Comparison of ENCODE assay signal across 8 mouse cellular contexts in the genomic region with DNA sequence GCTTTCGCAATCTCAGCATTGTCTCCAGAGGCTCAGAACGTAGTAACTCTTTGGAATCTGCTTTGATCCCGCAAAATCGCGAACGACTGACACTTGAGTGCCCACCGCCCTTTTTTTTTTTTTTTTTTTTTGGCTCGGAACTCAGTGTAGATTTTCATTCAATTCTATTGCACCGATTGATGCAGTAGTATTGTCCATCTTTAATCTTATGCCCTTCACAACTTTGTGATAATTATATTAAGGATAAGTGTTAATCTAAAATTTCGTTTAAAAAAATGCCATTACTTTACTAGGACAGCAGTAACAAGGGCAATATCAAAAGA. TPM values are rescaled to one million over a fixed set of nuclear protein-coding genes. Genes with fewer than 3 reads are reported as not detected.
DNase-seq lines count a peak whose midpoint lies in the region; ATAC-seq and TF ChIP-seq lines count a peak whose summit lies in the region.

No protein-coding gene starts in this region.

- ATAC-seq in heart, embryonic 15.5 days (replicated peaks; ENCODE audit: insufficient number of reproducible peaks, insufficient read depth, low FRiP score, low read depth): no peak
- no peak for ATAC-seq in hindbrain, embryonic 12.5 days (ENCODE audit: low FRiP score)
- ATAC-seq in midbrain, embryonic 12.5 days (ENCODE audit: low FRiP score, low read depth): no peak

- DNase-seq in heart, postnatal 36 days: no peak
- DNase-seq in MEL (ENCODE audit: low read depth, low spot score): no peak
- no peak for DNase-seq in embryo, embryonic 9.5 days (ENCODE audit: extremely low spot score)
- DNase-seq in c-Kit-positive CD71-positive TER-119-positive erythroid progenitor cells, embryonic 14.5 days (ENCODE audit: low spot score): no peak
- no peak for DNase-seq in frontal cortex, adult 2 months (ENCODE audit: extremely low spot score in 1 of 2, low spot score in 1 of 2)

- H3K4me3 ChIP-seq in heart, embryonic 15.5 days: peak overlapping the region; percentile 83
- H3K4me3 ChIP-seq in MEL (ENCODE audit: control insufficient read depth in 1 of 2, insufficient read depth in 1 of 2, low read depth in 2 of 2, low read length in 2 of 2): peak overlapping the region; percentile 34 to 35
- H3K4me3 ChIP-seq in hindbrain, embryonic 12.5 days: peak overlapping the region; percentile 69
- peak overlapping the region; percentile 72 for H3K4me3 ChIP-seq in midbrain, embryonic 12.5 days

- peaks cover 9% of the 10 kb centered on the region; the same call in 1 of the 2 replicates for H3K36me3 ChIP-seq in heart, embryonic 15.5 days
- peaks cover 0 to 29% of the 10 kb centered on the region in 2 experiments; a peak in 2 of 4 replicates for H3K36me3 ChIP-seq in MEL (ENCODE audit: control insufficient read depth in 1 of 2, insufficient read depth in 2 of 2, low read length in 2 of 2)
- peaks cover 8% of the 10 kb centered on the region for H3K36me3 ChIP-seq in hindbrain, embryonic 12.5 days
- peaks cover 15% of the 10 kb centered on the region; the same call in 1 of the 2 replicates for H3K36me3 ChIP-seq in midbrain, embryonic 12.5 days

- H3K9ac ChIP-seq in heart, embryonic 15.5 days: no peak overlapping the region
- no peak overlapping the region for H3K9ac ChIP-seq in MEL (ENCODE audit: control insufficient read depth, low read depth, low read length, poor library complexity, severe bottlenecking)
- H3K9ac ChIP-seq in hindbrain, embryonic 12.5 days: no peak overlapping the region; the same call in 1 of the 2 replicates
- H3K9ac ChIP-seq in midbrain, embryonic 12.5 days (replicated peaks): peak overlapping the region; percentile 83; the same call in 1 of the 2 replicates

- no peaks in the 10 kb centered on the region for H3K9me3 ChIP-seq in heart, embryonic 15.5 days (replicated peaks)
- H3K9me3 ChIP-seq in MEL (replicated peaks; ENCODE audit: insufficient read depth, low read length): no peaks in the 10 kb centered on the region
- H3K9me3 ChIP-seq in hindbrain, embryonic 12.5 days (replicated peaks): no peaks in the 10 kb centered on the region
- H3K9me3 ChIP-seq in midbrain, embryonic 12.5 days: no peaks in the 10 kb centered on the region

- H3K27me3 ChIP-seq in heart, embryonic 15.5 days: no peaks in the 10 kb centered on the region
- H3K27me3 ChIP-seq in MEL (ENCODE audit: control insufficient read depth in 1 of 2, insufficient read depth in 2 of 2, low read length in 2 of 2): no peaks in the 10 kb centered on the region
- 0 out of 2 replicates have a peak, but pooled peaks cover 3% of the 10 kb centered on the region for H3K27me3 ChIP-seq in hindbrain, embryonic 12.5 days
- no peaks in the 10 kb centered on the region for H3K27me3 ChIP-seq in midbrain, embryonic 12.5 days

- intact Hi-C loops in heart, postnatal 36 days (cut with DNase I): loop anchor here (2.0 to 10.0 kb wide), 2 partner anchors 165 to 321 kb away; a partner anchor contains a TSS

- no peak overlapping the region for H3K27ac ChIP-seq in heart, embryonic 15.5 days
- H3K27ac ChIP-seq in MEL (ENCODE audit: control insufficient read depth, low read depth, low read length): no peak overlapping the region
- H3K27ac ChIP-seq in hindbrain, embryonic 12.5 days: no peak overlapping the region
- no peak overlapping the region for H3K27ac ChIP-seq in midbrain, embryonic 12.5 days (replicated peaks)

- TF ChIP-seq CTCF in MEL (IDR thresholded peaks at IDR 0.05 in 2 of 3, conservative IDR thresholded peaks at IDR 0.05 in 1 of 3; ENCODE audit: control insufficient read depth in 1 of 3, insufficient read depth in 1 of 3, low read depth in 2 of 3, low read length in 3 of 3, poor library complexity in 1 of 3, severe bottlenecking in 1 of 3): no peak

- H3K4me1 ChIP-seq in heart, embryonic 15.5 days (replicated peaks): peaks cover 11% of the 10 kb centered on the region
- H3K4me1 ChIP-seq in MEL (ENCODE audit: control insufficient read depth in 1 of 2, insufficient read depth in 2 of 2, low read length in 2 of 2): peaks cover 14 to 26% of the 10 kb centered on the region in 2 experiments
- H3K4me1 ChIP-seq in hindbrain, embryonic 12.5 days: peaks cover 12% of the 10 kb centered on the region
- H3K4me1 ChIP-seq in midbrain, embryonic 12.5 days: peaks cover 11% of the 10 kb centered on the region

- TF ChIP-seq RAD21 in MEL (IDR thresholded peaks at IDR 0.05; ENCODE audit: low read depth, low read length): no peak

- peak overlapping the region; percentile 85 for H3K4me2 ChIP-seq in heart, embryonic 15.5 days
- peak overlapping the region; percentile 90 for H3K4me2 ChIP-seq in hindbrain, embryonic 12.5 days (replicated peaks)
- H3K4me2 ChIP-seq in midbrain, embryonic 12.5 days (replicated peaks): peak overlapping the region; percentile 93

- 2% methylated on average over 10 of the region's 10 CpGs for WGBS in heart, embryonic 15.5 days
- WGBS in hindbrain, embryonic 12.5 days: 2% methylated on average over 10 of the region's 10 CpGs
- WGBS in midbrain, embryonic 12.5 days: 2% methylated on average over 9 of the region's 10 CpGs

- H3K79me2 ChIP-seq in MEL (ENCODE audit: control insufficient read depth, insufficient read depth, low read length, poor library complexity): peaks cover 13% of the 10 kb centered on the region

- TF ChIP-seq POLR2A in MEL (IDR thresholded peaks at IDR 0.05; ENCODE audit: control insufficient read depth in 1 of 2, insufficient read depth in 1 of 2, low read depth in 1 of 2, low read length in 2 of 2, poor library complexity in 1 of 2): no peak

- TF ChIP-seq EP300 in MEL (IDR thresholded peaks at IDR 0.05; ENCODE audit: low read depth in 1 of 2, low read length in 2 of 2): no peak

TF ChIP-seq in MEL, 35 proteins besides CTCF, POLR2A, EP300 and RAD21 (continues in another document):
- TF ChIP-seq E2F4 (IDR thresholded peaks at IDR 0.05; ENCODE audit: borderline replicate concordance, low read depth, low read length) (no peak), ETS1 (IDR thresholded peaks at IDR 0.05; ENCODE audit: low read depth, low read length) (no peak), KAT2A (conservative IDR thresholded peaks at IDR 0.05; ENCODE audit: low read depth, low read length) (no peak), GATA1 (IDR thresholded peaks at IDR 0.05; ENCODE audit: low read depth, low read length) (no peak), TAL1 (IDR thresholded peaks at IDR 0.05; ENCODE audit: low read length) (no peak), MXI1 (IDR thresholded peaks at IDR 0.05; ENCODE audit: low read depth, low read length) (no peak)

RNA-seq across cellular contexts. Expression of a gene that starts 0.3 kb away (rescaled TPM):
- polyA plus RNA-seq in heart, embryonic 15.5 days (2015; fragmentation: Nextera tagmentation; extraction: Ambion mirVana): 0.20 and 0.37 TPM in 2 replicates
- total RNA-seq in heart, postnatal 36 days (2021): under 1 TPM in 1 of 2 experiments, not detected in 1; 0.22 TPM
- 0.12 TPM in 1 of 2 replicates, not detected in the other for total RNA-seq in MEL (2012; rRNA removed)
- under 1 TPM in 1 of 2 experiments, not detected in 1; 0.43 TPM for polyA plus RNA-seq in MEL (2012; ENCODE audit: insufficient read depth in 1 of 2, insufficient read length in 2 of 2, low read depth in 1 of 2, low replicate concordance in 2 of 2, missing spikeins in 1 of 2)
- 0.84 and 1.2 TPM in 2 replicates for polyA plus RNA-seq in hindbrain, embryonic 12.5 days (2016; fragmentation: Nextera tagmentation; extraction: Ambion mirVana)
- polyA plus RNA-seq in midbrain, embryonic 12.5 days (2016; fragmentation: Nextera tagmentation; extraction: Ambion mirVana): 1.4 and 1.5 TPM in 2 replicates
- polyA plus RNA-seq in frontal cortex, adult 2 months (2012; rRNA removed): 0.44 TPM in 2 replicates

RNA-seq across cellular contexts. Expression of a gene that starts 0.6 kb away (rescaled TPM):
- polyA plus RNA-seq in heart, embryonic 15.5 days (2015; fragmentation: Nextera tagmentation; extraction: Ambion mirVana): 43.1 and 53.9 TPM in 2 replicates
- total RNA-seq in heart, postnatal 36 days (2021): 10 to 100 TPM; 17.1 to 20.2 TPM
- total RNA-seq in MEL (2012; rRNA removed): 51.4 and 63.6 TPM in 2 replicates
- polyA plus RNA-seq in MEL (2012; ENCODE audit: insufficient read depth in 1 of 2, insufficient read length in 2 of 2, low read depth in 1 of 2, low replicate concordance in 2 of 2, missing spikeins in 1 of 2): 100 to 1,000 TPM in 1 of 2 experiments, not detected in 1; 103 TPM
- polyA plus RNA-seq in hindbrain, embryonic 12.5 days (2016; fragmentation: Nextera tagmentation; extraction: Ambion mirVana): 80.2 and 84.7 TPM in 2 replicates
- 102 and 110 TPM in 2 replicates for polyA plus RNA-seq in midbrain, embryonic 12.5 days (2016; fragmentation: Nextera tagmentation; extraction: Ambion mirVana)
- polyA plus RNA-seq in frontal cortex, adult 2 months (2012; rRNA removed): 30.6 and 31.3 TPM in 2 replicates

RNA-seq across cellular contexts. Expression of a gene that starts 5.7 kb away (rescaled TPM):
- polyA plus RNA-seq in heart, embryonic 15.5 days (2015; fragmentation: Nextera tagmentation; extraction: Ambion mirVana): 56.0 and 65.4 TPM in 2 replicates
- total RNA-seq in heart, postnatal 36 days (2021): 10 to 100 TPM; 68.1 to 68.2 TPM
- total RNA-seq in MEL (2012; rRNA removed): 199 and 213 TPM in 2 replicates
- 100 to 1,000 TPM in 1 of 2 experiments, not detected in 1; 386 TPM for polyA plus RNA-seq in MEL (2012; ENCODE audit: insufficient read depth in 1 of 2, insufficient read length in 2 of 2, low read depth in 1 of 2, low replicate concordance in 2 of 2, missing spikeins in 1 of 2)
- 58.8 and 64.3 TPM in 2 replicates for polyA plus RNA-seq in hindbrain, embryonic 12.5 days (2016; fragmentation: Nextera tagmentation; extraction: Ambion mirVana)
- 67.3 and 68.4 TPM in 2 replicates for polyA plus RNA-seq in midbrain, embryonic 12.5 days (2016; fragmentation: Nextera tagmentation; extraction: Ambion mirVana)
- polyA plus RNA-seq in frontal cortex, adult 2 months (2012; rRNA removed): 37.2 and 43.1 TPM in 2 replicates

RNA-seq across cellular contexts. Expression of a gene that starts 22.2 kb away (rescaled TPM):
- polyA plus RNA-seq in heart, embryonic 15.5 days (2015; fragmentation: Nextera tagmentation; extraction: Ambion mirVana): 7.6 and 10.8 TPM in 2 replicates
- total RNA-seq in heart, postnatal 36 days (2021): 1 to 10 TPM; 3.2 to 3.8 TPM
- total RNA-seq in MEL (2012; rRNA removed): 3.5 and 4.0 TPM in 2 replicates
- 1 to 10 TPM in 1 of 2 experiments, not detected in 1; 6.0 TPM for polyA plus RNA-seq in MEL (2012; ENCODE audit: insufficient read depth in 1 of 2, insufficient read length in 2 of 2, low read depth in 1 of 2, low replicate concordance in 2 of 2, missing spikeins in 1 of 2)
- 11.8 and 12.7 TPM in 2 replicates for polyA plus RNA-seq in hindbrain, embryonic 12.5 days (2016; fragmentation: Nextera tagmentation; extraction: Ambion mirVana)
- polyA plus RNA-seq in midbrain, embryonic 12.5 days (2016; fragmentation: Nextera tagmentation; extraction: Ambion mirVana): 12.0 and 12.8 TPM in 2 replicates
- polyA plus RNA-seq in frontal cortex, adult 2 months (2012; rRNA removed): 6.8 and 8.0 TPM in 2 replicates

RNA-seq across cellular contexts. Expression of a gene that starts 34.2 kb away (rescaled TPM):
- polyA plus RNA-seq in heart, embryonic 15.5 days (2015; fragmentation: Nextera tagmentation; extraction: Ambion mirVana): 56.9 and 72.2 TPM in 2 replicates
- total RNA-seq in heart, postnatal 36 days (2021): 10 to 100 TPM; 26.8 to 37.1 TPM
- total RNA-seq in MEL (2012; rRNA removed): not detected in 2 replicates
- not detected for polyA plus RNA-seq in MEL (2012; ENCODE audit: insufficient read depth in 1 of 2, insufficient read length in 2 of 2, low read depth in 1 of 2, low replicate concordance in 2 of 2, missing spikeins in 1 of 2)
- polyA plus RNA-seq in hindbrain, embryonic 12.5 days (2016; fragmentation: Nextera tagmentation; extraction: Ambion mirVana): 70.9 and 71.6 TPM in 2 replicates
- polyA plus RNA-seq in midbrain, embryonic 12.5 days (2016; fragmentation: Nextera tagmentation; extraction: Ambion mirVana): 58.5 and 60.2 TPM in 2 replicates
- 46.3 and 48.4 TPM in 2 replicates for polyA plus RNA-seq in frontal cortex, adult 2 months (2012; rRNA removed)
